Mouse (Mus musculus) G1E (cell line): ENCODE measurements around the gene Cytl1. TPM values are rescaled to one million over a fixed set of nuclear protein-coding genes. Genes with fewer than 3 reads are reported as not detected.

ENCODE experiments used
- ATAC-seq: 2 replicates; pipeline ENCODE4 v1.8.0; 2016; ENCODE audit warnings: mild to moderate bottlenecking; ENCODE audit not compliant: insufficient number of reproducible peaks, poor library complexity, low FRiP score, severe bottlenecking; ENCODE audit errors: extremely low read depth
- DNase-seq: peaks from one replicate; pipeline ENCODE4 v3.0.0; 2012; ENCODE audit warnings: low spot score
- H3K27me3 ChIP-seq: 2 replicates; pipeline ENCODE4 v1.6.1; 2012; ENCODE audit warnings: mild to moderate bottlenecking, low read length, inconsistent platforms; ENCODE audit not compliant: insufficient read depth
- H3K36me3 ChIP-seq: replicated peaks from 2 replicates; pipeline ENCODE3; 2012; ENCODE audit warnings: mild to moderate bottlenecking, inconsistent platforms
- H3K4me1 ChIP-seq: 2 replicates; pipeline ENCODE4 v1.6.1; 2012; ENCODE audit warnings: low read depth, low read length, inconsistent platforms, mixed read lengths; ENCODE audit not compliant: insufficient read depth
- H3K4me3 ChIP-seq: 2 replicates; pipeline ENCODE4 v1.5.1; 2012; ENCODE audit warnings: low read depth, mild to moderate bottlenecking, inconsistent platforms, low read length, moderate library complexity, mixed read lengths
- H3K9me3 ChIP-seq: replicated peaks from 2 replicates; pipeline ENCODE4 v1.6.1; 2012; ENCODE audit warnings: inconsistent platforms
- CTCF ChIP-seq: IDR thresholded peaks from 2 replicates; pipeline ENCODE4 v1.5.1; 2012; ENCODE audit warnings: low read depth, low read length, inconsistent platforms, mixed read lengths
- GATA1 ChIP-seq: IDR thresholded peaks from 2 replicates; pipeline ENCODE4 v1.6.1; 2012; ENCODE audit warnings: borderline replicate concordance, low read length, inconsistent platforms, mixed read lengths
- GATA2 ChIP-seq: IDR thresholded peaks from 2 replicates; pipeline ENCODE4 v1.6.1; 2012; ENCODE audit warnings: low read depth, low read length, inconsistent platforms, borderline replicate concordance
- POLR2AphosphoS5 ChIP-seq: IDR thresholded peaks from 2 replicates; pipeline ENCODE4 v1.6.1; 2012; ENCODE audit warnings: low read depth, low read length, inconsistent platforms; ENCODE audit not compliant: insufficient replicate concordance
- TAL1 ChIP-seq: conservative IDR thresholded peaks from 2 replicates; pipeline ENCODE4 v1.6.1; 2012; ENCODE audit warnings: low read depth, low read length, inconsistent platforms, mixed read lengths
- polyA plus RNA-seq: library from polyadenylated mRNA; stranded (reverse); fragments of >175 nt; gene quantifications from 2 replicates; pipeline ENCODE4 v1.2.3, GENCODE M21; 2012
- total RNA-seq, 2 experiments: library from RNA; stranded (forward) in 1 of 2; stranded (reverse) in 1 of 2; fragments of 200-1000 nt in 1 of 2; fragments of >200 nt in 1 of 2; fragmentation: Nextera tagmentation in 1 of 2; gene quantifications; 2 replicates each; pipeline ENCODE4 v1.2.3; 2014 to 2017

Cytl1 gene
- total RNA-seq (2014; fragmentation: Nextera tagmentation) (not detected in 2 replicates), total RNA-seq (2017) (not detected in 2 replicates), polyA plus RNA-seq (not detected in 2 replicates)

- H3K9me3 ChIP-seq = peaks cover 30% of the 10 kb centered on the region
- ATAC-seq (no peak), DNase-seq (no peak)
- no peaks in the 10 kb centered on the region for H3K36me3 ChIP-seq
- H3K4me1 ChIP-seq = no peaks in the 10 kb centered on the region
- TF ChIP-seq GATA2 = no peak
- no peak for TF ChIP-seq POLR2AphosphoS5
- no peak for TF ChIP-seq TAL1
- no peak for TF ChIP-seq CTCF
- no peak for TF ChIP-seq GATA1
- H3K4me3 ChIP-seq = no peak within 1 kb of the TSS
- no peaks in the 10 kb centered on the region for H3K27me3 ChIP-seq
Measured at GRCm38 (mm10) chr5:37735224-37735623, at the start of gene Cytl1. TSS of gene Cytl1 (plus strand) at chr5:37735519.

- Histone ChIP-seq H3K27me3 (no peaks in the 10 kb centered on the region), H3K4me1 (no peaks in the 10 kb centered on the region), H3K9me3 (peaks cover 14% of the 10 kb centered on the region), H3K36me3 (no peaks in the 10 kb centered on the region), H3K4me3 (no peak overlapping the region)
- TF ChIP-seq GATA1 = no peak
- TF ChIP-seq TAL1 = no peak
- no peak for TF ChIP-seq CTCF
- no peak for TF ChIP-seq GATA2
- TF ChIP-seq POLR2AphosphoS5 = no peak
- ATAC-seq (no peak), DNase-seq (no peak)
Measured at GRCm38 (mm10) chr5:37692759-37693158, 42.6 kb upstream of the Cytl1 start.

GRCm38 (mm10) chr5:37695773-37696172 is 39.5 kb upstream of the Cytl1 start:
- no peak overlapping the region for H3K4me3 ChIP-seq
- H3K4me1 ChIP-seq = no peaks in the 10 kb centered on the region
- H3K36me3 ChIP-seq = no peaks in the 10 kb centered on the region
- H3K27me3 ChIP-seq = no peaks in the 10 kb centered on the region
- H3K9me3 ChIP-seq = peaks cover 22% of the 10 kb centered on the region
- TF ChIP-seq TAL1 (no peak), GATA2 (no peak), GATA1 (no peak), POLR2AphosphoS5 (no peak), CTCF (no peak)
- no peak for DNase-seq
- ATAC-seq = no peak

GRCm38 (mm10) chr5:37697286-37697685 is 38.0 kb upstream of the Cytl1 start:
- Histone ChIP-seq H3K4me3 (no peak overlapping the region), H3K4me1 (no peaks in the 10 kb centered on the region), H3K36me3 (no peaks in the 10 kb centered on the region), H3K27me3 (no peaks in the 10 kb centered on the region), H3K9me3 (peaks cover 15% of the 10 kb centered on the region)
- TF ChIP-seq GATA1 = no peak
- DNase-seq (no peak), ATAC-seq (no peak)

DNA sequence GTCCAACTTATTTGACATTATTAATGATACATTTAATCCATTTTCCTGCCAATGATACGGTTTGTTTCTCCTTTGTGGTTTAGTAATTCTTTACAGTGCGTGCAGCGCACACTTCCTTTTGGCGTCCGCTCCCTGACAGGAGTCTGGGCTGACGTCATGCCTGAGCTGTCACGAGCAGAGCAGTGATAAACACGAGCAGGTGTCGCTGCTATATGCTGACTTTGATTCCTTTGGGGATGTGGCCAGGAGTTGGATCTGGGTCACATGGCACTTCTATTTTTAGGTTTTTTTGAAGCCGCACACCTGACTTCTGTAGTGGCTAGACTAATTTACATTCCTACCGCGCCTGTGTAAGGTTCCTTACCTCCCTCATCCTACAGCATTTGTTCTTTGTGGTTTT is 35.6 kb upstream of the Cytl1 start:
- Histone ChIP-seq H3K4me1 (no peaks in the 10 kb centered on the region), H3K4me3 (no peak overlapping the region), H3K9me3 (peaks cover 14% of the 10 kb centered on the region), H3K27me3 (no peaks in the 10 kb centered on the region), H3K36me3 (no peaks in the 10 kb centered on the region)
- ATAC-seq (no peak), DNase-seq (no peak)
- TF ChIP-seq GATA1 = no peak
- TF ChIP-seq CTCF = no peak
- no peak for TF ChIP-seq GATA2
- TF ChIP-seq POLR2AphosphoS5 = no peak
- no peak for TF ChIP-seq TAL1

- no peaks in the 10 kb centered on the region for H3K36me3 ChIP-seq
- ATAC-seq (no peak), DNase-seq (no peak)
- TF ChIP-seq CTCF (no peak), GATA1 (no peak), TAL1 (no peak), POLR2AphosphoS5 (no peak), GATA2 (no peak)
- no peaks in the 10 kb centered on the region for H3K27me3 ChIP-seq
- no peak overlapping the region for H3K4me3 ChIP-seq
- H3K9me3 ChIP-seq = peaks cover 7% of the 10 kb centered on the region
- H3K4me1 ChIP-seq = no peaks in the 10 kb centered on the region
Measured at GRCm38 (mm10) chr5:37704962-37705361, 30.4 kb upstream of the Cytl1 start.

GRCm38 (mm10) chr5:37708124-37708523 is 27.2 kb upstream of the Cytl1 start:
- ATAC-seq (no peak), DNase-seq (no peak)
- peaks cover 13% of the 10 kb centered on the region for H3K9me3 ChIP-seq
- no peaks in the 10 kb centered on the region for H3K27me3 ChIP-seq
- H3K4me3 ChIP-seq = no peak overlapping the region
- TF ChIP-seq POLR2AphosphoS5 (no peak), GATA2 (no peak), CTCF (no peak), TAL1 (no peak), GATA1 (no peak)
- no peaks in the 10 kb centered on the region for H3K36me3 ChIP-seq
- no peaks in the 10 kb centered on the region for H3K4me1 ChIP-seq
